Mouse (Mus musculus) effector memory CD4-positive, alpha-beta T cell, adult 7 months (primary cell): Measurements from ENCODE around the gene Hspb2. TPM values are rescaled to one million over a fixed set of nuclear protein-coding genes. Genes with fewer than 3 reads are reported as not detected.

Source experiments
- polyA plus RNA-seq: library from polyadenylated mRNA; unstranded; fragments of 100-300 nt; shearing (Covaris generic); gene quantifications from one replicate; pipeline ENCODE4 v1.2.1, GENCODE M21; 2017

Gene Hspb2
- not detected for polyA plus RNA-seq

GRCm38 (mm10) chr9:50752054-50752602 lies at the start of gene Hspb2:
Gene Hspb2 (minus strand): TSS chr9:50752354.

GRCm38 (mm10) chr9:50774991-50775612 lies 22.9 kb upstream of the Hspb2 start, which contains the start of the genes Alg9 and 1110032A03Rik:
Gene Alg9 (plus strand): TSS chr9:50775019.
Gene 1110032A03Rik (minus strand): TSS chr9:50775520.

GRCm38 (mm10) chr9:50768107-50769002 lies 16.2 kb upstream of the Hspb2 start, which contains the start of gene Fdxacb1:
Gene Fdxacb1 (plus strand): TSS chr9:50768236.

GRCm38 (mm10) chr9:50751323-50751722 lies 831 bp downstream of the Hspb2 start, which contains the start of gene Cryab:
Gene Cryab (plus strand): TSS chr9:50751325.

GRCm38 (mm10) chr9:50746214-50746677 lies 5.9 kb downstream of the Hspb2 start, which contains the start of gene 2310030G06Rik:
Gene 2310030G06Rik (minus strand): TSS chr9:50746536.

GRCm38 (mm10) chr9:50738914-50739870 lies 13.0 kb downstream of the Hspb2 start, which contains the start of gene Dixdc1:
Gene Dixdc1 (minus strand): TSS chr9:50739517.

Other genes with a start within 250 kb of the Hspb2 start
- 42.5 TPM for gene Pts, start 223.6 kb downstream of the Hspb2 start, polyA plus RNA-seq
- 3.3 TPM for gene Il18, start 197.5 kb downstream of the Hspb2 start, polyA plus RNA-seq
- gene Bco2, start 197.2 kb downstream of the Hspb2 start, polyA plus RNA-seq: 0.18 TPM
- not detected for gene Tex12, start 191.0 kb downstream of the Hspb2 start, polyA plus RNA-seq
- 101 TPM for gene Sdhd, start 148.5 kb downstream of the Hspb2 start, polyA plus RNA-seq
- 61.0 TPM for gene Timm8b, start 148.4 kb downstream of the Hspb2 start, polyA plus RNA-seq
- gene Pih1d2, start 135.0 kb downstream of the Hspb2 start, polyA plus RNA-seq: 2.7 TPM
- gene Nkapd1, start 134.9 kb downstream of the Hspb2 start, polyA plus RNA-seq: 27.3 TPM
- 33.5 TPM for gene Dlat, start 92.6 kb downstream of the Hspb2 start, polyA plus RNA-seq
- gene Dixdc1, start 12.8 kb downstream of the Hspb2 start, polyA plus RNA-seq: not detected
- not detected for gene 2310030G06Rik, start 5.8 kb downstream of the Hspb2 start, polyA plus RNA-seq
- not detected for gene Cryab, start 1.0 kb downstream of the Hspb2 start, polyA plus RNA-seq
- 6.9 TPM for gene Fdxacb1, start 15.9 kb upstream of the Hspb2 start, polyA plus RNA-seq
- 22.8 TPM for gene Alg9, start 22.7 kb upstream of the Hspb2 start, polyA plus RNA-seq
- 8.7 TPM for gene 1110032A03Rik, start 23.2 kb upstream of the Hspb2 start, polyA plus RNA-seq
- gene Ppp2r1b, start 92.9 kb upstream of the Hspb2 start, polyA plus RNA-seq: 43.9 TPM